Mouse (Mus musculus): ENCODE results near the gene Gfral. TPM values are rescaled to one million over a fixed set of nuclear protein-coding genes. Genes with fewer than 3 reads are reported as not detected.

The Gfral gene
- polyA plus RNA-seq (2014; fragmentation: Nextera tagmentation; extraction: Ambion mirVana), result not detected in 2 replicates

DNA sequence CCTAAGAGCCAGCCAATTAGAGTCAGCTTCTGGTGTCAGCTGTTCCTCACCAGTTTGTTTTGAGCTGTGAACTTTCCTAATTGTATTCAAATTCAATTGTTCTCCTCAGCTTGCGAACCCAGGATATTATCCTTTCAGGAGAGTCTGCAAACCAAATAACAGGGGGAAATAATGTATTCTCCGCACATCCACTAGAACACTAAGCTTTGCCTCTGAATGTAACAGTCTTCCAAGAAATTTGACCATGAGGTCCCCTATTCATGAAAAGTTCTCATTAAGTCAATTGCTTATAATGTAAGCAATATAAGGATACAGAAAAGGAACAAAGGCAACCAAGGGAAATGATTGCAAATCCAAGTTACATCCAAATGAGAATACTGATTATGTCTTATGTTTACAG lies at the start of gene Gfral:
Gene Gfral (minus strand): TSS at position 101 of the 400 bp plus-strand sequence.
- H3K4me2 ChIP-seq (replicated peaks), result no peak within 1 kb of the TSS
- H3K27ac ChIP-seq, result no peak within 1 kb of the TSS
- no peak for ATAC-seq (ENCODE audit: low FRiP score)
- H3K9me3 ChIP-seq (ENCODE audit: control insufficient read depth, low read length), result no peaks in the 10 kb centered on the region
- H3K9ac ChIP-seq, result no peak within 1 kb of the TSS
- H3K4me3 ChIP-seq (replicated peaks; ENCODE audit: low read length), result no peak within 1 kb of the TSS
- H3K4me1 ChIP-seq (replicated peaks; ENCODE audit: control insufficient read depth, insufficient read depth, low read length), result no peaks in the 10 kb centered on the region
- H3K27me3 ChIP-seq (ENCODE audit: control insufficient read depth, insufficient read depth, low read length), result no peaks in the 10 kb centered on the region
- no peaks in the 10 kb centered on the region for H3K36me3 ChIP-seq (replicated peaks; ENCODE audit: control insufficient read depth, insufficient read depth)
- WGBS, result 85% methylated on average over 2 of the region's 2 CpGs
- DNase-seq (ENCODE audit: low spot score), result no peak

DNA sequence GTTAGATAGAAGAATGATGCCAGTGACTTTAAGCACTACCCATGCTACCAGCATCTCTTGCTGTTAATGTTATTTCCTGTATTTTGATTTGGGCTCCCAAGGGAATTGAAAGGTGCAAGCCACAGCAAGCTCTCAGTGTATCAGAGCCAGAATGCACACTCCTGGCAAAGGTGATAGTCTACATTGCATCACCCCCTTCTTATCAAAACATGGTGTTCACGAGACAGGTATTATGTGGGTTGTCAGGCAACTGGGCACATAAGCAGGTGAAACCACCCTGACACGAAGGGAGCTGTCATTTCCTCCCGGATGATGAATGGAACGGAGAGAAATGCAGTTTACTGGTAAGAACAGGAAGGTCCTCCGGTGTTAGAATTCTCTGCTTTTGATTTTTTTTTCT lies 44.3 kb upstream of the Gfral start:
- Histone ChIP-seq H3K4me3 (replicated peaks; ENCODE audit: low read length) (no peak overlapping the region), H3K36me3 (replicated peaks; ENCODE audit: control insufficient read depth, insufficient read depth) (no peaks in the 10 kb centered on the region), H3K4me2 (replicated peaks) (no peak overlapping the region), H3K9ac (no peak overlapping the region), H3K4me1 (replicated peaks; ENCODE audit: control insufficient read depth, insufficient read depth, low read length) (no peaks in the 10 kb centered on the region), H3K27me3 (ENCODE audit: control insufficient read depth, insufficient read depth, low read length) (no peaks in the 10 kb centered on the region), H3K9me3 (ENCODE audit: control insufficient read depth, low read length) (no peaks in the 10 kb centered on the region), H3K27ac (no peak overlapping the region)
- 83% methylated on average over 5 of the region's 5 CpGs for WGBS
- ATAC-seq (ENCODE audit: low FRiP score) (no peak), DNase-seq (ENCODE audit: low spot score) (no peak)

DNA sequence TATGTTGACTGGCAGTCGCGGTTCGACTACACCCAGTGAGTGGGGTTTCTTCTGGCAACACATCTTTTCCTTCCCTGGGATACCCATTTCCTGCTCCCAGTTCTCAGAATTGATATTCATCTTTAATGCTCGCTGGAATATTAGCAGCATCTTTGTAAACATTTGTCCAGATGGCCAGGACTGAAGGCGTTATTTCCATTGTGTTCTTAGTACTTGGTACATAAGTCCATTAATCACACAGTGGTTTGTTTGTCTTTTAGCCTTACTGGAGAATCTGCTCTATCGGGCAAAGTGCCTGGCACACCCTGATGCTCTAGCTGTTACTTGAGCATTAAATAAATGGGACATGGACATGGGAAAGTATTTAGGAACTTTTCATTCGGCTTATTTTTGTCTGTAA lies 39.1 kb upstream of the Gfral start:
- no peak overlapping the region for H3K27ac ChIP-seq
- no peaks in the 10 kb centered on the region for H3K36me3 ChIP-seq (replicated peaks; ENCODE audit: control insufficient read depth, insufficient read depth)
- 83% methylated on average over 7 of the region's 7 CpGs for WGBS
- no peaks in the 10 kb centered on the region for H3K4me1 ChIP-seq (replicated peaks; ENCODE audit: control insufficient read depth, insufficient read depth, low read length)
- DNase-seq (ENCODE audit: low spot score), result no peak
- H3K9me3 ChIP-seq (ENCODE audit: control insufficient read depth, low read length), result no peaks in the 10 kb centered on the region
- ATAC-seq (ENCODE audit: low FRiP score), result no peak
- H3K4me2 ChIP-seq (replicated peaks), result no peak overlapping the region
- H3K9ac ChIP-seq, result no peak overlapping the region
- no peaks in the 10 kb centered on the region for H3K27me3 ChIP-seq (ENCODE audit: control insufficient read depth, insufficient read depth, low read length)
- H3K4me3 ChIP-seq (replicated peaks; ENCODE audit: low read length), result no peak overlapping the region

DNA sequence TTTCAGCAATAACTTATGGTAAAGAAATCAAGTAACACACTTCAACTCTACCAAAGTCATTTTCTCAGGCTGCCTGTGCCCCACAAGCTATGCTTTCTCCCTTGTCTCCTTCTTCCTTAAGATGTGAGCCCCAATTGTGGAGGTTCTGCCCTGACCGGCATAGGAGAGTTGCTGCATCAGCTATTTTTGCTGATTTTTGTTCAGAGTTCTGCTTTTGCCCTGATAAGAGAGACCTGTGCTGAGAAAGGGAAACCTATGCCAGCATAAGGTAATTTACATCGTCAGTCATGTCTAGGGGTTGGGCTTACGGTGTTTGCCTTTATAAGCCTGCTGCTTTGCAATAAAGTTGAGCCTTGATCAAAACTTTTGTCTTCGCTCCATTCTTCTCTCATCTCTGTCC lies 38.7 kb upstream of the Gfral start:
- no peaks in the 10 kb centered on the region for H3K9me3 ChIP-seq (ENCODE audit: control insufficient read depth, low read length)
- no peaks in the 10 kb centered on the region for H3K4me1 ChIP-seq (replicated peaks; ENCODE audit: control insufficient read depth, insufficient read depth, low read length)
- ATAC-seq (ENCODE audit: low FRiP score) (no peak), DNase-seq (ENCODE audit: low spot score) (no peak)
- H3K27ac ChIP-seq, result no peak overlapping the region
- WGBS, result 95% methylated on average over 4 of the region's 4 CpGs
- H3K4me2 ChIP-seq (replicated peaks), result no peak overlapping the region
- no peak overlapping the region for H3K4me3 ChIP-seq (replicated peaks; ENCODE audit: low read length)
- no peaks in the 10 kb centered on the region for H3K36me3 ChIP-seq (replicated peaks; ENCODE audit: control insufficient read depth, insufficient read depth)
- no peak overlapping the region for H3K9ac ChIP-seq
- no peaks in the 10 kb centered on the region for H3K27me3 ChIP-seq (ENCODE audit: control insufficient read depth, insufficient read depth, low read length)

DNA sequence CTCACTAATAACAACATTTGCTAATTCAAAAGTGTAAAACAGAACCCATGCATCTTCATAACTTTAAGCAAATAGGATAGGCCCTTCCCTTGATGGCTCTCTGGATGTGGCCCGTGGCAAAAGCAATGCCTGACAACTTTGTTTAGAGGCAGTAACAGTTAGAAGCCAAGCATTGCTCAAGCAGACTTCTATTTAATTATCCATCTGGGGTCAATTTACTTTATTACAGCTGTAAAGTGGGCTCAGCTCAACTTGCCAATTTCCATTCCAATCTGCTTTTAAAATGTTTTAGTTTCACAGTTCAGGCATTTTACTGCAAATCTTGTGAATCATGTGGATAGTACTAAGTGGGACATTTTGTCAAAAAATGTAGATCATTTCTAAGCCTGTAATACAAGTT lies 28.9 kb upstream of the Gfral start:
- Histone ChIP-seq H3K36me3 (replicated peaks; ENCODE audit: control insufficient read depth, insufficient read depth) (no peaks in the 10 kb centered on the region), H3K4me2 (replicated peaks) (no peak overlapping the region), H3K27ac (no peak overlapping the region), H3K4me3 (replicated peaks; ENCODE audit: low read length) (no peak overlapping the region), H3K27me3 (ENCODE audit: control insufficient read depth, insufficient read depth, low read length) (no peaks in the 10 kb centered on the region), H3K9me3 (ENCODE audit: control insufficient read depth, low read length) (no peaks in the 10 kb centered on the region), H3K9ac (no peak overlapping the region), H3K4me1 (replicated peaks; ENCODE audit: control insufficient read depth, insufficient read depth, low read length) (no peaks in the 10 kb centered on the region)
- DNase-seq (ENCODE audit: low spot score) (no peak), ATAC-seq (ENCODE audit: low FRiP score) (no peak)
- 72% methylated on average over 1 of the region's 1 CpGs for WGBS

DNA sequence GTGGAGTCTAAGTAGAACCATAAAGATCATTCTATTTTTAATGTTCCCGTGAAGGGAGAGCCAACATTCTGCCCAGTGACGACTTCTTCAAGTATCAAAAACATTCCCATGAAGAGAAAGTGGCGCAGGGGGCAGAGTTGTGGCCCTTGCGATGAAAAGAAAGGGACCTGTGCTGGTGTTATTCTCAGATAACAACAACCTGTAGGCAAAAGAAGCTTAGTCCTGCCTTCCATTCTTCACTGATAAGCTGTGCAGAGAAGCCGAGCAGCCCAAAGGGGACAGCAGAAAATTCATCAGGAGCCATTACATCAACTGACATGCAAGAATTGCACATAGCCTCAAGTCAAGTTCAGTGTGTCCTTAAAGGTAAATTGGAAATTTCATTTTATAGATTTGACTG lies 24.5 kb upstream of the Gfral start:
- H3K9ac ChIP-seq, result no peak overlapping the region
- WGBS, result 85% methylated on average over 5 of the region's 5 CpGs
- H3K4me1 ChIP-seq (replicated peaks; ENCODE audit: control insufficient read depth, insufficient read depth, low read length), result no peaks in the 10 kb centered on the region
- DNase-seq (ENCODE audit: low spot score), result no peak
- no peak overlapping the region for H3K4me3 ChIP-seq (replicated peaks; ENCODE audit: low read length)
- no peak for ATAC-seq (ENCODE audit: low FRiP score)
- H3K9me3 ChIP-seq (ENCODE audit: control insufficient read depth, low read length), result no peaks in the 10 kb centered on the region
- H3K36me3 ChIP-seq (replicated peaks; ENCODE audit: control insufficient read depth, insufficient read depth), result no peaks in the 10 kb centered on the region
- H3K27ac ChIP-seq, result no peak overlapping the region
- H3K27me3 ChIP-seq (ENCODE audit: control insufficient read depth, insufficient read depth, low read length), result no peaks in the 10 kb centered on the region
- no peak overlapping the region for H3K4me2 ChIP-seq (replicated peaks)

DNA sequence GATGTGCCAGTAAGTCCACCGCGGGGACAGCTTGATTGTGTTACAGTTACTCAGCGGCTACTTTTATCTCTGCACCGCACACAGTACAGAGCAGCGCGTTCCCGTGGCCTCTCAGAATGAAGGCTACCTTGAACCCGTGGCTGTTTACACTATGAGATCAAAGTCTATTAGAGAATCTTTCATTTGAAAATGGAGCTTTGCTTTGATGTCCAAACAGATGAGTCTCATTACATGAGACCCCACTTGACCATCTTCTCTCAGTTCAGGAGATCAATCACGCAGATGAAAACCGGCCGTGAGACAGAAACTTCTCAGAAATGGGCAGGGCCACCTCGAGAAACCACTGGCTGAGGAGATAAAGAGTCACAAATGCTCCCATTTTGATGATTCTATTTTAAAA lies 23.8 kb upstream of the Gfral start:
- H3K4me2 ChIP-seq (replicated peaks), result no peak overlapping the region
- no peak for ATAC-seq (ENCODE audit: low FRiP score)
- no peak for DNase-seq (ENCODE audit: low spot score)

DNA sequence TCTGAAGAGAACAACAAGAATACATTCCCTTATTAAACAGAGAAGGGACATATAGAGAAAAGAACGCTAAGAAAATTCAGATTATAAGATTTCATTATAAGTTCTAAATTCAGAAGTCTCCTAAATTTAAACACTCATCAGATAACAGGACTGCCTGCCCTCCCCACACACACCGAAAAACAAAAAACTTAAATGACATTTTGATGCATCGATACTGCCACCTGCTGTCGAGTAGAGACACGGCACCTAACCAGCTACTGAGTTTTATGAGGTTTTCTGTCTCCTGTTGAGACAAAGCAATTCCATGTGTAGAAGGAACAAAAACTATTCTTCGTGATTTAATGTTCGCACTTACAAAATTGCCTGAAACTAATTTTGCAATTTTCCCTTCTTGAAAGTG lies 23.2 kb upstream of the Gfral start:
- Histone ChIP-seq H3K9ac (no peak overlapping the region), H3K4me3 (replicated peaks; ENCODE audit: low read length) (peak overlapping the region; percentile 20; the same call in 1 of the 2 replicates), H3K27ac (no peak overlapping the region), H3K4me1 (replicated peaks; ENCODE audit: control insufficient read depth, insufficient read depth, low read length) (no peaks in the 10 kb centered on the region), H3K27me3 (ENCODE audit: control insufficient read depth, insufficient read depth, low read length) (no peaks in the 10 kb centered on the region), H3K36me3 (replicated peaks; ENCODE audit: control insufficient read depth, insufficient read depth) (no peaks in the 10 kb centered on the region), H3K9me3 (ENCODE audit: control insufficient read depth, low read length) (no peaks in the 10 kb centered on the region), H3K4me2 (replicated peaks) (peak overlapping the region; percentile 48)
- 5% methylated on average over 7 of the region's 7 CpGs for WGBS
- ATAC-seq (ENCODE audit: low FRiP score), result peak; percentile 57; the same call in 1 of the 2 replicates
- DNase-seq (ENCODE audit: low spot score), result peak; percentile 87

More for the DNA sequence above, 23.8 kb upstream of the Gfral start:
- H3K36me3 ChIP-seq (replicated peaks; ENCODE audit: control insufficient read depth, insufficient read depth), result no peaks in the 10 kb centered on the region
- 69% methylated on average over 12 of the region's 12 CpGs for WGBS
- no peak overlapping the region for H3K9ac ChIP-seq
- H3K4me1 ChIP-seq (replicated peaks; ENCODE audit: control insufficient read depth, insufficient read depth, low read length), result no peaks in the 10 kb centered on the region
- no peaks in the 10 kb centered on the region for H3K27me3 ChIP-seq (ENCODE audit: control insufficient read depth, insufficient read depth, low read length)
- no peak overlapping the region for H3K4me3 ChIP-seq (replicated peaks; ENCODE audit: low read length)
- H3K27ac ChIP-seq, result no peak overlapping the region
- H3K9me3 ChIP-seq (ENCODE audit: control insufficient read depth, low read length), result no peaks in the 10 kb centered on the region

DNA sequence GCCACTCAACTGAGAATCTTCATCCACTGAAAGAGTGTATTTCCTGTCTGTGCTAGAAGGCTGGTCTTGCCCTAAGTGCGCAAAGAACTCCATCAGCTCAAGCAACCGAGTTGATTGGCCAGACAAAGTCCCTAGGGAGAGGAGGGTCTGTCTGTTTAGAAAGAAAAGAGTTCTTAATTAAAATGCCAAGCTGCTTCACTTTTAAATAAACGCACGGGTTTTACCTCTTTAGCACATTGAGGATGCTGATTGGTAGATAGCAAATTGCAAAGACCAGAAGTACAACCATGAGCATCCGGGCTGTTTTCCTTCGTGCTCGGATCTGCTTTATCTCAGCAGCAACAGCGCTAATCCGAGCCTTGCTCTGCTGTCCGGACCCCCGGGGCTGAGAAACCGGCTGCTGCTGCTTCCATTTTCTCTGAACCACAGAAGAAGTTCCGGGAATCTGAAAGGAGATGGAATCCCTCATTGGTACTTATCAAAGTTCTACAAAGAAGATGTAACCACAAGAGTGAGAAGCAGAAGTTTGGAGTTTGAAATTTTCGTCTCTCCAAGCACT lies 22.6 kb upstream of the Gfral start:
- DNase-seq (ENCODE audit: low spot score) (peak; percentile 50), ATAC-seq (ENCODE audit: low FRiP score) (peak; percentile 81)
- no peaks in the 10 kb centered on the region for H3K36me3 ChIP-seq (replicated peaks; ENCODE audit: control insufficient read depth, insufficient read depth)
- H3K9me3 ChIP-seq (ENCODE audit: control insufficient read depth, low read length), result no peaks in the 10 kb centered on the region
- peak overlapping the region; percentile 20 for H3K4me3 ChIP-seq (replicated peaks; ENCODE audit: low read length)
- WGBS, result 3% methylated on average over 14 of the region's 14 CpGs
- no peaks in the 10 kb centered on the region for H3K27me3 ChIP-seq (ENCODE audit: control insufficient read depth, insufficient read depth, low read length)
- peak overlapping the region; percentile 48 for H3K4me2 ChIP-seq (replicated peaks)
- no peak overlapping the region for H3K27ac ChIP-seq
- H3K9ac ChIP-seq, result 0 out of 2 replicates have a peak overlapping the region, but pooled peaks have one; percentile 13
- H3K4me1 ChIP-seq (replicated peaks; ENCODE audit: control insufficient read depth, insufficient read depth, low read length), result no peaks in the 10 kb centered on the region

DNA sequence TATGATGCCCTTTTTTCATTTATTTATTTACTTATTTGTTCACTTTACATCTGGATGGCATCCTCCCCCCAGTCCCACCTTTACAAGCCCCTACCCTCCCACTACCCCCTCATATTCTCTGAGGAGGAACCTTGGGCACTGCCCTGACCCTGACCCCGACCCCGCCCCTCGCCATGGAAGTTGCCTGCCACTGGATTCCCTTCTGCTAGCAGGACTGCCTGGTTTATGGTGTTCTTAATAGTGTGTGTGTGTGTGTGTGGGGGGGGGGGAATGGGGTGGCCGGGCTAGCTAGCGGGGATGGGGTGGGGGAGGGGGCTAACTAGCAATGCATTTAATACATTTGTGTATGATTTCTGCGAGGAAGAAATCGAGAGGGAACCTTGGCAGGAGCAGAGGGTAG lies 21.4 kb upstream of the Gfral start:
- DNase-seq (ENCODE audit: low spot score) (no peak), ATAC-seq (ENCODE audit: low FRiP score) (no peak)
- H3K9ac ChIP-seq, result no peak overlapping the region
- H3K4me3 ChIP-seq (replicated peaks; ENCODE audit: low read length), result no peak overlapping the region
- no peaks in the 10 kb centered on the region for H3K27me3 ChIP-seq (ENCODE audit: control insufficient read depth, insufficient read depth, low read length)
- no peak overlapping the region for H3K4me2 ChIP-seq (replicated peaks)
- WGBS, result 67% methylated on average over 7 of the region's 7 CpGs
- no peaks in the 10 kb centered on the region for H3K4me1 ChIP-seq (replicated peaks; ENCODE audit: control insufficient read depth, insufficient read depth, low read length)
- H3K27ac ChIP-seq, result no peak overlapping the region
- no peaks in the 10 kb centered on the region for H3K36me3 ChIP-seq (replicated peaks; ENCODE audit: control insufficient read depth, insufficient read depth)
- no peaks in the 10 kb centered on the region for H3K9me3 ChIP-seq (ENCODE audit: control insufficient read depth, low read length)

Data from hindbrain, embryonic 14.5 days (tissue).